Mouse (Mus musculus) liver, adult 2 months (tissue): ENCODE measurements around the gene Camk2d.

Source experiments
- CTCF ChIP-seq: fragments of 200-500 bp; IDR thresholded peaks from 2 replicates; pipeline ENCODE4 v1.5.1; 2011; ENCODE audit warnings: low read depth, low read length, control low read depth
- POLR2A ChIP-seq: fragments of 200-500 bp; IDR thresholded peaks from 2 replicates; pipeline ENCODE4 v1.6.1; 2011; ENCODE audit warnings: low read length, control low read depth; ENCODE audit not compliant: insufficient read depth; ENCODE audit errors: extremely low read depth

GRCm38 (mm10) chr3:126599335-126599734 lies 3.2 kb downstream of the Camk2d start:
- TF ChIP-seq POLR2A (no peak), CTCF (no peak)
